Mouse (Mus musculus) urinary bladder, postnatal 0 days (tissue): ENCODE measurements around the gene Slc10a4. TPM values are rescaled to one million over a fixed set of nuclear protein-coding genes. Genes with fewer than 3 reads are reported as not detected.

Experiments
- polyA plus RNA-seq: library from polyadenylated mRNA; unstranded; fragments of >200 nt; fragmentation: Nextera tagmentation; extraction: Ambion mirVana; gene quantifications from 2 replicates; pipeline ENCODE4 v1.2.1, GENCODE M21; 2015

Slc10a4 gene
- polyA plus RNA-seq = 0.13 and 0.27 TPM in 2 replicates

GRCm38 (mm10) chr5:73006784-73007581, at the start of gene Slc10a4:
Gene Slc10a4 (plus strand): TSS chr5:73006883.

GRCm38 (mm10) chr5:72974602-72975001, 32.1 kb upstream of the Slc10a4 start, which contains the start of gene Gm10135:
Gene Gm10135 (minus strand): TSS chr5:72974702.

Other genes with a start within 250 kb of the Slc10a4 start
- 4.9 and 5.4 TPM in 2 replicates for gene Tec, start 138.4 kb upstream of the Slc10a4 start, polyA plus RNA-seq
- gene Slain2, start 92.6 kb upstream of the Slc10a4 start, polyA plus RNA-seq = 8.5 and 9.5 TPM in 2 replicates
- not detected in 2 replicates for gene Gm10135, start 32.2 kb upstream of the Slc10a4 start, polyA plus RNA-seq
- 14.4 and 17.9 TPM in 2 replicates for gene Fryl, start 249.7 kb downstream of the Slc10a4 start, polyA plus RNA-seq